Mouse (Mus musculus): ENCODE data around the gene Efl1.
"Not testable (repeated sequence)": the region's sequence is repeated elsewhere in the genome, so short reads cannot be mapped to it uniquely, and the experiment has no call there.

Gene Efl1

DNA sequence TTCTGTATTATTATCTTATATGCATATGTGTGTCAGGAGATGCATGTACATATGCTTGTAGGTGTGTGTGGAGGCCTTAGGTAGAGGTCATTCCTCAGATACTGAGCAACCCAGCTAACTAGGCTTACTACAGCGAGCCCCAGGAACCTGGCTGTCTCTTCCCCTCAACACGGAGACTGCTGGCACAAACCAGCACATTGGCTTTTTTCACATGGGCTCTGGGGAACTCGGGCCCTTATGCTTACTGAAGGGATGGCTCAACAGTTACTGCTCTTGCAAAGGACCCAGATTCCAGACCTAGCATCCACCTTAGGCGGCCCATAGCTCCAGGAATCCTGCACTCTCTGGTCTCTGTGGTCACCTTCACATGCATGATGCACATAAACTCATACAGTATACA, 110.7 kb downstream of the Efl1 start:
- no peak for DNase-seq (ENCODE audit: low read depth)

DNA sequence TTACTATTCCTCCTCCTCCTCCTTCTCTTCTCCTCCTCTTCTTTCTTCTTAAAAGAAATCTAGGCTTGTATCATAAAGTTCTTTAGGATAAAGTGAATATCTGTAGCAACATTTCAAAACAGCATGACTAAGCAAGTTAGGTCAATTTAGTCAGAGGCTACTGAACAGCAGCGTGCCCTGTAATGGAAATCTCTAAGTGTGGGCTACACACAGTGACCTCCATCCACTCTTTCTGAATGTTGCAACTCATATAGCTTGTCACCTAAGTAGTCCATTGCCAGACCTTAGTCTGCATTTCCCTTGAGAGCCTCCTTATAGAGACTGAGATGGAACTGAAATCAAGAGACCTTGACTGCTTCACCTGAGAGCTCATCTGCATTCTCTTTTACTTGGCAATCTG, 116.5 kb downstream of the Efl1 start:
- peak; percentile 77 for DNase-seq (ENCODE audit: low read depth)

DNA sequence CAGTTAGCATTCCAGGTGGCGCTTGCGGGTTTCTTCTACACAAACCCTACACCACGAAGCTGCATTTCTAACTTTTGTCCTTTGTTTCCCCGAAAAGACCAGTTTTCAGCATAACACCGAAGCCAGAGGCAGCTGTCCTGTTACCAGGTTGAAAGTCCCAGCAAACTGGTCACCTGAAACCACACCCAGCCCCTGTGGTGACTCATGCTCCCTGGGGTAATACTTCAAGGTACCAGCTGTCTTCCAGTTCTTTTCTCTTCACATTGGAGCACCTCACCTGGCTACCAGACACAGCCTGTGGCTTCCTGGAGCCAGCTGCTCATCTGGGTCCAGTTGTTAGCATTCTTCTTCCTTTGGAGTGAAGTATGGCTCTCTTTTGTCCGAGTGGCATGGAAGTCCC, 118.2 kb downstream of the Efl1 start:
- DNase-seq (ENCODE audit: low read depth), result no peak

DNA sequence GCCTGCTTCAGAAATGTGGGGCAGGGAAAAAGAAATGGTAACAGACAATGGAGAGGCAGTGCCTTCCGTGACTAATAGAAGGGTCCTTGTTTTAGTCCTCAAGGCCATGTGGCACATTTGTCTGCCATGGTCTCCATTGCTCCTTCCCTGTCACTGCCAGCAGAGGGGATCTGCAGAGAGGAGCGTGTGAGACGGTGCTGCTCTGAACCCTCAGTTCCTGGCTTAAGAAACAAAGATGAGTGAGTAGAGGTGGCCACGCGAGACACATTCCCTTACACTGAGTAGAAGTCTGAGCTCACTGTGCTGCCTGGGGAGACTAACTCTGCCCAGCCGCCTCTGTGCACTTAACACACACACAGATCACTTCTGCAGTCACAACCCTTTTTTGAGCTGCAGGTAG, 121.8 kb downstream of the Efl1 start:
- no peak for DNase-seq (ENCODE audit: low read depth)

DNA sequence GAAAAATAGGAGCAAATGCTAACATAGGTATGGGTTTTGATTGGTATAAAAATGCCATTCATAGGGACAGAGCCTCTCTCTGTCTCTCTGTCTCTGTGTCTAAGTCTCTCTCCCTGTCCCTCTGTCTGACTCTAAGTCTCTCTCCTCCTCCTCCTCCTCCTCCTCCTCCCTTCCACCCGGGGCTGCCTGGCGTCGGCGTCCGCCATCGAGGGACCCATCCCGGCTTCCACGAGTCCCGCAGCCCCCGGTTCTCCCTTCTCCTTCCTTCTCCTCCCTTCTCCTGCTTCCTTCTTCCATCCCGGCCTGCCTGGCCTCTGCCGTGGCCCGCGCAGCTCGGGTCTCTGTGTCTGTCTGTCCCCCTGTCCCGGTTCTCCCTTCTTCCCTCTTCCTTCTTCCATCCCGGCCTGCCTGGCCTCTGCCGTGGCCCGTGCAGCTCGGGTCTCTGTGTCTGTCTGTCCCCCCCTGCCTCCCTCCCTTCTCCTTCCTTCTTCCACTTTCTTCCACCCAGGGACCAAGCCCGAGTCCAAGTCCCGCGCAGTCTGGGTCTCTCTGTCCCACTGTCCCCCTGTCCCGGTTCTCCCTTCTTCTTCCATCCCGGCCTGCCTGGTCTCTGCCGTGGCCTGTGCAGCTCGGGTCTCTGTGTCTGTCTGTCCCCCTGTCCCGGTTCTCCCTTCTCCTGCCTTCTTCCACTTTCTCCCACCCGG, 122.7 kb downstream of the Efl1 start:
- DNase-seq (ENCODE audit: low read depth), result not testable (repeated sequence)

DNA sequence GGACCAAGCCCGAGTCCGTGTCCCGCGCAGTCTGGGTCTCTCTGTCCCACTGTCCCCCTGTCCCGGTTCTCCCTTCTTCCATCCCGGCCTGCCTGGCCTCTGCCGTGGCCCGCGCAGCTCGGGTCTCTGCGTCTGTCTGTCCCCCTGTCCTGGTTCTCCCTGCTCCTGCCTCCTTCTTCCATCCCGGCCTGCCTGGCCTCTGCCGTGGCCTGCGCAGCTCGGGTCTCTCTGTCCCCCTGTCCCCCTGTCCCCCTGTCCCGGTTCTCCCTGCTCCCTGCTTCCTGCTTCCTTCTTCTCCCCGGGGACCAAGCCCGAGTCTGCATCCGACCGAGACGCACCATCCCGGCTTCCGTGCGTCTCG, 123.2 kb downstream of the Efl1 start:
- not testable (repeated sequence) for DNase-seq (ENCODE audit: low read depth)

DNA sequence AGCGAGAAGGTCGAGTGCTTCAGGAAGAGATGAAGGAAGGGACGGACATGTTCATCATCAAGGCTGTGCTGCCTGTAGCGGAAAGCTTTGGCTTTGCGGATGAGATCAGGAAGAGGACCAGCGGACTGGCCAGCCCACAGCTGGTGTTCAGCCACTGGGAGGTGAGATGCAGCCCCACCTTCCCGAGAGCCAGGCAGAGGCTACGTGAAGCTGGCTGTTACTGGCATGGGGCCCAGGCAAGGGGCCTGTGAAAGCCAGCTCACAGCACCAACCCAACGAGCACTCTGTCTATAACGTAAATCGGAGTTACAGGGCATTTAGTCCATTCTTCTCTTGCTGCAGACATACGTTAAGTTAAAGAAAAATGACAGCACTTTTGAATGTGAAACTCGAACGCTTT, 124.1 kb downstream of the Efl1 start:
- DNase-seq (ENCODE audit: low read depth), result no peak

DNA sequence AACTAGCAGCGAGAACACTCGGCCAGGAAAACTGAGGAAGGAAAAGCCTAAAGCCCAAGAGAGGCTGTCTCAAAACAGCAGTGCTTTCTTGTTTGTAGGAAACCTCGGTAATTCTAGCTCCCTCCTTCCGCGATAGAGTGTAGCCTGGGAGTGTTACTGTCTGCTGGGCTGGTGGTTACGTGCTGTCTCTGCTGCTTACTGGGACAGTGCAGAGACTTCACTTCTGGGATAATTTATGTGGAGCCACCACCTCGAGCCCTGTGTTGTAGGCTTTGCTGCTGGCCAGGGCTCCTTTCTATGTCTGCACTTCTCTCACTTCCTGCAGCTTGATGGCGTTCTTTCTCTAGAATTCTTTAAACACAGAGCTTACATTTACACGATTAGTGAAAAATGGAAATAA, 124.7 kb downstream of the Efl1 start:
- no peak for DNase-seq (ENCODE audit: low read depth)

DNA sequence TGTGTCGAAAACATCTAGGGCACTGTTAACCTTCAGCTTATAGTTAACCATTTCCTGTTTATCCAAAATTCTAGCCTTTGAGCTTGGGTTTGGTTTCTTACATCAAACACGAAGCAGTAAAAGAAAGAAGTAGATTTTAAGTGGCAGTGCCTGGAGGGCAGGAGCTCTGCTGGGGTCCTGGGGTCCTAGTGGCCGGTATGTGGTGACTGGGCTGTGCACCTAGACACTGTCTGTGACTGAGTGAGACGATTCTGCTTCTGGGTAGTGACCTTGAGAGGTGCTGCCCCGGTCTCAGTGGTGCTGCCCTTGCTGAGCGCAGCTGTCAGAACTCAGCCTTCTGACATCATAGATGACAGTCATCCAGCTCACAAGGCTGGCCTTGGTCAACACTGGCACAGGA, 125.5 kb downstream of the Efl1 start:
- DNase-seq (ENCODE audit: low read depth), result no peak

DNA sequence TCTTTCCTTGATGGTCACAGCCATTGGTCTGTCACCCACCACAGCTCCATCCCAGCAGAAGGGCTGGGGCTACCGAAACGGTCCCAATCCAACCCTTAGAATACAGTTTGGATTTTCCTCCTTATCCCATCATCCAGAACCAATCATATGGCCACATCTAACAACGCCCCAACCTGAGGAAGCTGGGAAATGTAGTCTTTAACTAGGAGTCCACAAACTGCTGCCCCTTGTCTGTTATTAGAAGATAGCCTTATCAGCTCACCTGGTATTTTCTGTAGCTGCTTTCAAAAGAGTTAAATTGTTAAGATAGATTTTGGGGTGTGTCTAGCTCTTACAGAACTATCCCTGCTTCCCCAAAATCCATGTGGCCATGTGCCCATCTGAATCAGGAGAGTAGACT, 126.7 kb downstream of the Efl1 start:
- DNase-seq (ENCODE audit: low read depth), result no peak

DNA sequence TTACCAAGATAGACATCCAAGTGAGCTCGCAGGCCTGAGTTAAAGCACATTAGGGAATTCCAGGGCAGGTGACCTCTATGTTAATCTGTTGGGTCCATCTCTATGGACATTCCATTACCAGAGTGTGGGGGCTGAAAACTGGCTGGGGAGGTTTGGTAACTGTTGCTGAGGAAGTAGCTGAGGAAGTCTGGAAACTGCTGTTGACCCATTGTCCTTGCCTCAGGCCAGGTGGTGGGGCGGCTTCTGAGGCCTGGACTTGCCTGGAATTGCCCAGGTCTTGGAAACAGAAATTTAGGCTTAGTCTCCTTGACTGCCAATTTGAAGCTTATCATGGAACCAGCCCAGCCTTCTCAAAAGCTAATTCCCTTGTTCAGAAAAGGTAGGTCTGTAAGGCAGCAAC, 134.7 kb downstream of the Efl1 start:
- no peak for DNase-seq (ENCODE audit: low read depth)

DNA sequence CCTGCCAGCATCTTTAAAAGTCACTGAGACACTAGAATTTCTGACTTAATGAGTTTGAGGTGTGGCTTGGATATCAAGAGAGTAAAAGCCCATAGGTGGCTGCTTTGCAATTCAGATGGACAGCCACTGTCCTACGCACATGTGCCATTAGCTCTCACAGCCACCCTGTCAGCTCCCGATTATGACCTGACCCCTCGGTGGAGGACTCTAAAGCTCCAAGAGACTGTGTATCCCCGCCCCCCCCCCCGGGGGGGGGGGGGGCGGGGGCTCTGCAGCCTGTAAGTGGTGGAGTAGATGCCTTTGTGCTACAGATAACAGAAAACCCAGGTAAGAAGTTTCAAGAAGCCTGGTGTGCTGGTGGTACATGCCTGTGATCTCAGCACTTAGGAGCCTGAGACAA, 135.3 kb downstream of the Efl1 start:
- DNase-seq (ENCODE audit: low read depth), result no peak

DNA sequence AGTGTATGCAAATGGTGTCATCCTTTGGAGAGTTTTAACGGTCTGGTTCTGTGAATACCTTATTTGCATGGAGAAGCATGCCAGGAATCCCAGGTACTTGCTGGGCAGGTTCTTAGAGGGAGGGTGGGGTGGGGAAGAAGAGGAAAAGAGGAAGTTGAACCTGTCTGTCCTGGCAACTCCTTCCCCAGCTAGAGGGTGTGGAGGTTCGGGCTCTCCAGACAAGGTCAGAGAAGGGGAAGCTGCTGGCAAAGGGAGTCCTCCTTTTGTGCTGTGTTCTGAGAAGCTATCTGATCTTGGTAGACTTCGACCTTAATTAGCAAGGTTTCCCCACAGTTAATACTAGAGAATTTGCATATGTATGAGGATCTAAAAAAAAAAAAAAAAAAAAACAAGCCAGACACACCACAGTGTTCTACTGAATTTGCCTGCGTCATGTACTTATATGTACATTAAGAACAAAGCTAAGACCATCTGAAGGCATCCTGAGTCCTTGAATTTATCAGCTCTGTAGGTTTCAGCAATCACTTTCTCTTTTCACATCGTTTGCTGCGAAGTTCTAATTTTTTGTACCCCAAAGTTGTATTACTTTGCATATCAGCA, 137.0 kb downstream of the Efl1 start:
- DNase-seq (ENCODE audit: low read depth), result peak; percentile 12

DNA sequence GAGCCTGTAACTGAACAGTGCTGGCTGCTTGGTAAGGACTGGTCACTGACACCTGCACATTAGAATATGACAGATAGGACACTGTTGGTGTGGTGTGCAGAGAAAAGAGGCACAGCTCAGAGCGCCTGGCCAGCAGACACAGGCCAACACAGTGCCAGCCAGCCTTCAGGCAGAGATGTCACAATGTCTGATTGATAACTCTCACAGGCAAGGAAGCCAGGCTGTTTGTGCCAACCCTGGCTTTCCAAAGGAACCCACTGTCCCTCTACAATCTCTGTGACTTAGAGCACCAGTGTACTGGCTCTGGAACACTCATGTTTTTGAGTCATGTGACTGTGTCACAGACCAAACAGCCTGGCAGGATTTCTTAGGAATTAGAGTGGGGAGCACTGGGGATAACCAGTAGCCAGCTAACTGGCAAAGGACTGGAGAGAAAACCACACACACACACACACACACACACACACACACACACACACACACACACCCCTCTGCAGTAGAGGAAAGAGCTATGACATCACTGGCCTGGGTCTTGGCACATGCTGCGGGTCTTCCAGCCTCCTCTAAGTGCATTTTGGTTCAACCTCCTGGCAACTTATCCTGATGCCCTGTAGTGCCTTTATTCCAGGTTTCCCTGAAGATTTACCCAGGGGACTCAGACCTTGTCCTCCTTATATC, 137.7 kb downstream of the Efl1 start:
- peak; percentile 20 for DNase-seq (ENCODE audit: low read depth)

DNA sequence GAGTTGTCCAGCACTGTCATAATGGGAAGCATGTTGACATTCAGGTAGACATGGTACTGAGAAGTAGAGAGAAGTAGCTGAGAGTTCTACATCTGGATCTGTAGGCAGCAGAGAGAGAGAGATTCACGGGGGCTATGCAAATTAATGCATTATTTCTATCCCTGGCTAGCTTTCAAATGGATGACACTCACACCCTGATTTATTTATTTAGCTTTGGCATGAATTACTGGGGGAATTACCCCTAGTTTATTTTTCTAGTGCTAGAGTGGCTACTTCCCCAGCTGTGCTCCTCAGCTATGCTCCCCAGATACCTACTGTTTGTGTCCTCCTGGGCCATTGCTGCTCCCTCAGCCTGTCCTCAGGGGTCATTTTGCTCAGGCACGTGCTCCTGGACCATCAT, 144.2 kb downstream of the Efl1 start:
- no peak for DNase-seq (ENCODE audit: low read depth)

DNA sequence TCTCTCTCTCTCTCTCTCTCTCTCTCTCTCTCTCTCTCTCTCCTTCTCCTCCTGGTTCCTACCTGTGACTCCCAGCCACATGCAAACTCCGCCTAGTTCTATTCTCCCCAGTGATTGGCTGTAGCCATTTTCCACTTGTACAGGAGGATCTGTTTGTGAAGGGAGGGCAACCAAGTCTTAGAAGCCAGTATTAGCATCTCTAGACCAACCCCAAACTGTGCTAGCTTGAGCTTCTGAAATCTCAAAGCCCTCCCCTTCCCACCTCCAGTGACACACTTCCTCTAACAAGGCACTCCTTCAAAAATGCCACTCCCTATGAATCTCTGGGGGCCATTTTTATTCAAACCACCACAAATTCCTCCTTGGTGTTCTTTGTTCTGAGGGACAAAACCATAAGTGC, 144.7 kb downstream of the Efl1 start:
- DNase-seq (ENCODE audit: low read depth), result no peak

DNA sequence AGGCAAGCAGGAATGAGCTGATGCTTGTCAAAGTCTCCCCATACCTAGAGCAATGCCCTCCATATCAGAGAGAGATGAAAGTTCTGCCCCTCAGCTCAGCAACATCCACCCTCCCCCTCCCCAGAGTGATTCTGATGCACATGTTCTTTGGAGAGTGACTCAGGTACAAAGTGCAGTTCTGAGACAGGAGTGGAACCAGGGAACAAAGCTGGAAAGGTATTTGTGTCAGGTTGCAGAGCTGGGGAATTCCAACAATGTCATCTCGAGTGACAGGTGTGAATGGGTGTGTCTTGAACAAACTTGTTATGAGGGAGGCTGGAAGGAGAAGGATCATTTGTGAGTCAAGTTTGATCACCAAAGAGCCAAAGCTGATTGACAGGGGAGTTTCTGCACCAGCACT, 146.1 kb downstream of the Efl1 start:
- no peak for DNase-seq (ENCODE audit: low read depth)

DNA sequence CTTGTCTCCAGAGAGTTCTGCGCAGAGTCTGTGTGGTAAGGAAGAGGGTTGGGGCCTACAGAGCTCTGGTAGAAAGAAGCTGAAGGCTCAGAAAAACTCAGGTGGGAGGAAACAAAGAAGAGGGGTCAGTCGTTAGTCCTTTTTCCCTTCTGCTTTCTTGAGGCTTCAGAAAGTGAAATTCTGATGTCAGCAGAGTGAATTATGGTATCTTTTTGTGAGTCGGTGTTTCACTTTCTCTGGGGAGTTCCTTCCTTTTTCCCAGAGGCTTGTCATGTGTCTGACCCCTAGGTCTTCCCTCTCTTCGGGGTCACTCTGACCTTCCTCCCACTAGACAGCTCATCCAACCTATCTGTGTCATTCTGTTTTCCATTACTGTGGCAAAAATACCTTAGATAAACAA, 153.8 kb downstream of the Efl1 start:
- DNase-seq (ENCODE audit: low read depth), result no peak

DNA sequence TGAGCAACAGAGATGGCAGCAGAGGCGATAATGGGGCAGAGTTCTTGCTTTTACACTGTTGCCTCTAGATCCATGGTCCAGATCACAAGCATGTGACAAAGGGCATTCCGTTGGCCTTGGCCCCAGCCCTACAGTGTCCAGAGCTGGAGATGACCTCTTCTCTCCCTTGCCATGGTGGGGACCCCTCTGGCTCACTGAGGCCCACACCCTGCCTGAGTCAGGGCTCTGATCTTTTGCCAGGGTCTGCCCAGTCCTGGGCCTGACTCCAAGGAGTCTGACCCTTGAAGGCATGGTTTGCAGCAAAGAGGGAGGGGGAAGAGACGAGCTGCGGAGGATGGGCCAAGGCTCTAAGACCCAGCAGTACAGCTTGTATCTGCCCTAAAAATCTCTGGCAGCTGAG, 159.8 kb downstream of the Efl1 start:
- no peak for DNase-seq (ENCODE audit: low read depth)

DNA sequence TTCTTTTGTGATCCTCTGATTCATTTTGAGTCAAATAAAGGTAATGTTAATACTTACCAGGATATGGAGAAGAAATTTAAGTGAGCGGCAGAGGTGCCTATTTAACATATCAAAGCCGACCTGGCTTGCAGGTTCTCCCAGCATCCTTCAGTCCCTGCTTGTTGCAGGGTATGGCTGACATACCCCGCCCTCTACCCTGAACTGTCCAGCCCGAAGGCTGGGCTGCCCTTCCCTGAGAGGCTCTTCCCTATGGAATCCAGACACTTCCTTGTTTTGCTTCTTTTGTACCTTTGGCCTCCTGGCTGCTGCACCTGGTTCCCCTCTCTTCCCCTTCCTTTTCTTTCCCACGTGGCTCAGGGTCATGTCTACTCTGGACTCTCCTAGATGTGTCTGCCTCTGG, 160.7 kb downstream of the Efl1 start:
- no peak for DNase-seq (ENCODE audit: low read depth)

DNA sequence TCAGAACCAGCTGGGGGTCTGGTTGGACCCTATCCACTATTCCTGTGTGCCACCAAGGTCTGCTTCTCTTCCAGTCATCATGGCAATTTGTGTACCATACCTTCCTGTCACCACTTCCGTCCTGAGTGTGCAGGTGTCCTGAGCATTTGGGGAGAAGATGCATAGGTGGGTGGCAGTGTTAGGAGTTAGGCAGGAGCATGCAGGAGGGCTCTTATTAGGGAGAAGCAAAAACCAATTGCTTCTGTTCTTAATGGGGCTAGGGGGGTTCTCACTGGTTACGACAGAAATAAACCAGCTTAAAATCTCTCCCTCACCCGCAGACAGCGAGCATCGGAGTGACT, 162.4 kb downstream of the Efl1 start:
- DNase-seq (ENCODE audit: low read depth), result no peak

DNA sequence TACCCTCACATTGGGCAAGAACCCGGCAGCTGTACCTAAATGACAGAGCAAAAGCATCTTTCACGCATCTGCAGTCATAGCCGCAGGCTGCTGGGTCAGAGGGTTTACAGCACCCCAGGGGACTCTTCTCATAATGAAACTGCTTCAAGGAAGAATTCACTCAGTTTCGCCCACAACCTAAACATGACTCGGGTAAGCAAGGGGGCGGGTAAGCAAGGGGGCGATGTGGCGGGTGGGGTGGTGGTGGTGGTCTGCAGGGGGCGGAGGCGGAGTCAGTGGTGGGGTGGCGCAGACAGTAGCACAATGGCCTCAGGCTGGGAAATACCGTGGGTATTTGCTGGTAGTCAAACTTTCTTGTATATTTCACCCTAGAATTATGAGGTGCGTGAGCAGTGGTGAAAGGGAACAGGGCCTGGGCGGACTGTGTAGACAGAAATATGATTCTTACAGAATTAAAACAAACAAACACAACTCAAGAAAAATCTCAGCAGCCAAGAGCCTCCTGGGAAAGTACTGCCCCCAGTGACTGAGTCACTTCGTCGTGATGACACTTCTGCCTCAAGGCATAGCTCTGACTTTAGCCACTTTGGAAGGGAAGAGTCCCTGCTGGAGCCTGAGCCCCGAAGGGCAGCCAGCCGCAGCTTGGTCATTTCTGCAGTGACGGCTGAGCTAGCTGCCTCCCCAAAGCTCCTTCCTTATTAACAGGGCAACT, 162.9 kb downstream of the Efl1 start:
- no peak for DNase-seq (ENCODE audit: low read depth)

Measured in 416B (cell line).